Mouse (Mus musculus) 3134 (cell line): ENCODE data around the gene Pkd1l3.

ENCODE experiments used
- DNase-seq: peaks from one replicate; pipeline ENCODE4 v3.0.0-alpha.2; 2011; ENCODE audit warnings: low spot score; ENCODE audit not compliant: insufficient read length; ENCODE audit errors: extremely low read depth

Pkd1l3 gene

DNA sequence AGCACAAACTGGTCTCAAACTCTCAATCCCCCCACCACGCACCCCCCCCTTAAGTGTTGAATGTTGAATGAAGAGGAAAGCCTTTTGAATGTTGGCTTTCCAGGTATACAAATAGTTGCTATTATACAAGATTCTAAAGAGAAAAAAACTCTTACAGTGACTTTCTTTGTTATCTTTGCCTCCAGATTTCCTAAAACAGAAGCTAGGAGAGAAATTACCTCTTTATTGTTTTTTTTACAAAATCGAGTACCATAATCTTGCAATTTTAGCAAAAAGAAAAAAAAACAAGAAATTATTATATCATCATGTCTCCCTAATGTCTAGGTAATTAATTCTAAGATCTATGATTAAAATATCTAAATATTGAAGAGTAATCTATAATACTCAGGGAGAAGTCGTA lies 1.3 kb downstream of the Pkd1l3 start:
- no peak for DNase-seq

- DNase-seq: no peak
Measured at GRCm38 (mm10) chr8:109628638-109629037, 14.3 kb downstream of the Pkd1l3 start.

DNA sequence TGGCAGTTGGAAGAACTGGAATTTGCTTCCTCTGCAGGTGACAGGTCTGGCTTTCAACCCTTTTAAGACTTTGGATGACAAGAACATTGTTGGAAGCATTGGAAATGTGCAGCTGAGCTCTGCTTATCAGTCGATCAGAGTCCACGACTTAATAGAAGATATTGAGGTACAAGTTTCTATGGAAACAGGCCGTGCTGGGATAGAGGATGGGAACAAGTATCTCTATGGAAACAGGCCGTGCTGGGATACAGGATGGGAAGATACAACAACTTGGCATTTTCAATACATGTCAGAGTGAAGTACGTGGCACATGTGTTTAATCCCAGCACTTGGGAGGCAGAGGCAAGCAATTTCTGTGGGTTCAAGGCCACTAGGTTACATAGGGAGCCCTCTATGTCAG lies 18.2 kb downstream of the Pkd1l3 start:
- no peak for DNase-seq

- no peak for DNase-seq
Measured at GRCm38 (mm10) chr8:109635146-109635545, 20.8 kb downstream of the Pkd1l3 start.

GRCm38 (mm10) chr8:109638851-109639250 lies 24.5 kb downstream of the Pkd1l3 start:
- DNase-seq: no peak

- DNase-seq: no peak
Measured at GRCm38 (mm10) chr8:109640410-109640809, 26.1 kb downstream of the Pkd1l3 start.

GRCm38 (mm10) chr8:109641236-109641635 lies 26.9 kb downstream of the Pkd1l3 start:
- DNase-seq: no peak

DNA sequence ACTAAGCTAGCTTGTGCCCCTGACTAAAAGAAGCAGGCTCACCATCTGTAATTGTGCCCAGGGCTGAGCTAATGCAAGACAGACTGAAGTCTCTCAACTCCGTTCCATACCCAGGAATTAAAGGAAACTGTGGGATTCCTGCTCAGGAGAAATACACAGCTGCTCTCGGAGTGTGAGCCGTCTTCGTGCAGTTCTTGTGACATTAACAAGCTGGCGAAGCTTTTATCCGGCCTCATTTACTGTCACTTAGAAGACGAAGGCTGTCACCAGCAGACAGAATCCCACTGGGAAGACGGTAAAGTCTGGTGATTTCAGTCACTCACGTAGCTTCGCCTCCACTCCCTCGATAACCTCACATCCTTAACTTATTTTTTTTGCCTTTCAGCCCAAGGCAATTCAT lies 33.0 kb downstream of the Pkd1l3 start:
- DNase-seq: no peak

- DNase-seq: no peak
Measured at GRCm38 (mm10) chr8:109648469-109648868, 34.2 kb downstream of the Pkd1l3 start.

DNA sequence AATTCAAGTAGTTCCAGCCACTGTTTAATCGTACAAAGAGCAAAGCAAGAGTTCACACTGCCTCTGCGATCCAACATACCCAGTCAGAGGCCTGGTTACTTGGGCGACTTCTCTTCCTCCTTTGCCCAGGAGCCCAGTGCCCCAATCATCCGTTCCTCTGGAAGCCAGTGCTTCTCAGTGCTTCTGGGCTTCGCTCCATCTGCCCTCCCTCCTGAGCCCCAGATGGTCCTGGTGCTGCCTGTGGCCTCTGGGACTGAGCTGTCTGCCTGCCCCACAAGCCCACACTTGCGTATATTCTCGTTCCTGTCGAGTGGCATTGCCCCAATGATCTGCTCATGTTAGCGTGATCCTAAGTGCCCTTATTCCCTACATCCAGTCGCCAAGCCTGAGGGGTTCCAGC lies 36.5 kb downstream of the Pkd1l3 start:
- no peak for DNase-seq

GRCm38 (mm10) chr8:109656860-109657259 lies 42.5 kb downstream of the Pkd1l3 start:
- DNase-seq: no peak

- DNase-seq: no peak
Measured at GRCm38 (mm10) chr8:109662328-109662727, 48.0 kb downstream of the Pkd1l3 start.

GRCm38 (mm10) chr8:109666616-109667015 lies 52.3 kb downstream of the Pkd1l3 start:
- no peak for DNase-seq

DNA sequence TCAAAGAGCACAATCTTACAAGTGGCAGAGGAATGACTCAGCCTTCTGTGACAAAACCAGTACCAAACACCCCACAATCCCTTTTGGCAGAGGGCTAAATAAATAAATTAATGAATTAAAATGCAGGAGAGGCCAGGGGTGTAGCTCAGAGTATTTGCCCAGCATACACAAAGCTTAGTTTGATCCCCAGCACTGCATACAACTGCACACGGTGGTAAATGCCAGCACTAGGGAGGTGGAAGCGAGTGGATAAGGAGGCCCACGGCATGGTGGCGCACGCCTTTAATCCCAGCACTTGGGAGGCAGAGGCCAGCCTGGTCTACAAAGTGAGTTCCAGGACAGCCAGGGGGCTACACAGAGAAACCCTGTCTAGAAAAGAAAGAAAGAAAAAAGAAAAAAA lies 58.3 kb downstream of the Pkd1l3 start:
- DNase-seq: no peak

GRCm38 (mm10) chr8:109673596-109673995 lies 59.3 kb downstream of the Pkd1l3 start:
- no peak for DNase-seq

DNA sequence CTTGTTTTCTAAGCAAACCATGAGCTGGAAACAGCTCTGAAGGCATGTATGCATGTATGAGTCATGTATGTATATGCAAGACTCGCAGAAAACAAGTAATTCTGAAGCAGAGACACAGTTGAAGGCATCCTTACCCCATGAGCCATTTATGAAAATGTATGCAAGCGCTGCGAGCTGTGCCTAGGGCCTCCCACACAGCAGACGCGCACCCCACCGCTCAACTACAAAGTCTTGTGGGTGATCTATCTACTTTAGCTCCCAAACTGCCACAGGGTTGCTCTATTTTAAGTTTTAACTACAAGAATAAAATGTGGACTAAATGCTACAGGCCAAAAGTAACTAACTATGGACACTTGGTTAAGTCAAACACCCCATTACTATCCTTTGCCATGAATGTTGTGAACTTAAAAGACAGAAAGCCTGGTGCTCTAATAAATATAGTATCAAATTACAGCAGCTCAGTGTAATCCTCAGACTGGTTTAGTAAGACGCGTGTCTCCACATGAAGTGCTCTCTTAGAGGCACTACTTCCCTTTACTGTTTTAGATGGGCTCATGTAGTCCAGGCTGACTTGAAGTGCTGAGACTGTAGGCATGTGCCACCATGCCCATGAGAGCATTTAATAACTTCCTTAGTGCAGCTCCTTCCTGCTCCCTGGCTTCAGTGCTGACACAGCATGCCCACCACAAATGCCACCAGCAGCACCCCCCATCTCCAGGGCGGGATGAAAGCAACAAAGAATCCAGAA lies 61.8 kb downstream of the Pkd1l3 start:
- no peak for DNase-seq

DNA sequence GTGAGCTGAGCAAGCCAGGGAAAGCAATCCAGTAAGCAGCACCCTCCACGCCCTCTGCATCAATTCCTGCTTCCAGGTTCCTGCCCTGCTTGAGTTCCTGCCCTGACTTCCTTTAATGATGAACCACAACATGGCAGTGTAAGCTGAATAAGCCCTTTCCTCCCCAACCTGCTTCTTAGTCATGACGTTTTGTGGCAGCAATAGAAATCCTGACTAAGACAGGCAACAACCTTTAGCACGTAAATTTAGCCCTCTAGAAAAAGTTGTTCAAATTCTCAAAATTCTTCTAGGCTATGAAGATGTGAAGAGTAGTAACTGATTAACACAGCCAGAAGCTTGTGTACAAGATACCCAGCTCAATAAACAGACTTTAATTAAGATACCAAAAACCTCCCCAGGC lies 67.2 kb downstream of the Pkd1l3 start:
- no peak for DNase-seq

GRCm38 (mm10) chr8:109682120-109682519 lies 67.8 kb downstream of the Pkd1l3 start:
- no peak for DNase-seq

DNA sequence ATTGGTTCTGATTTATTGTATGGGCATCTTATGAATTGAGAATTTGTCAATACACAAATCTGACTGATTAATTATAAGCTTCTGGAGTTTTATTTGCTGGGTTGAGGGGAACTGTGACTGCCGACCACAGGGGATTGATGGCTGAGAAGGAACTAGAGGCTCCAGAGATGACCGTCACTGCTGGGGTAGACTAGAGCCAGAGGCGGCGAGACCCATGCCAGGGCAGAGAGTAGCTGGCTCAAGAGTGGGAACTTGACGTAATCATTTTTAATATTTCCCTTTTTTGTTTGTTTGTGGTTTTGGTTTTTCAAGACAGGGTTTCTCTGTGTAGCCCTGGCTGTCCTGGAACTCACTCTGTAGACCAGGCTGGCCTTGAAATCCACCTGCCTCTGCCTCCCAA lies 72.9 kb downstream of the Pkd1l3 start:
- DNase-seq: no peak

DNA sequence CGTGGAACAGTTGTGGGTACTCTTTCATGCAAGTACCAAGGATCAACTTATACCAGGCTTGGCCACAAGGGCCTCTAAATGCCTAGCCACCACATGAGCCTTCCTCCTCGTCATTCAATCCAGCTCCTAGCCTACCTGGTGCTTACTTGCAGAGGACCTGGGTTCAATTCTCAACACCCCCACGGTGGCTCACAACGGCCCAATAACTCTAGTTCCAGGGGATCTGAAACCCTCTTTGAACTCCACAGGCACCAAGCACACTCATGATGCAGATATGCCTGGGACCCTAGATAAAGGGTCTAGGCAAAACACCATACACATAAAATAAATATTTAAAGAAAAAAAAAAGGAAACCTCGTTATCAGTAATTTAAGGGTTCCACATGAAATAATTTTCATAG lies 77.5 kb downstream of the Pkd1l3 start:
- DNase-seq: no peak

GRCm38 (mm10) chr8:109692443-109693145 lies 78.3 kb downstream of the Pkd1l3 start:
- no peak for DNase-seq

- DNase-seq: peak; percentile 98
Measured at GRCm38 (mm10) chr8:109693146-109693900, 79.0 kb downstream of the Pkd1l3 start, which contains the start of gene Ist1. TSS of gene Ist1 (minus strand) at chr8:109693260.
